Comparison of ENCODE assay signal across 19 mouse cellular contexts in genomic region chr8:112070251-112070650, GRCm38 (mm10). TPM values are rescaled to one million over a fixed set of nuclear protein-coding genes. Genes with fewer than 3 reads are reported as not detected.
"Had no signal": no experiment of that assay in that cellular context is flagged by ENCODE, and none has a peak within 500 bp of the region (broad histone marks: within the 10 kb centered on the region; RNA-seq: fewer than 3 reads in every experiment).

No protein-coding gene starts in this region.

- H3K4me3 ChIP-seq: liver, embryonic 13.5 days had no signal

- H3K27me3 ChIP-seq: liver, embryonic 13.5 days had no signal

- H3K27ac ChIP-seq: liver, embryonic 13.5 days had no signal

- ATAC-seq: intestine, embryonic 16.5 days had no signal

- H3K9me3 ChIP-seq: liver, embryonic 13.5 days had no signal

- H3K4me1 ChIP-seq: liver, embryonic 13.5 days had no signal

- DNase-seq: kidney, adult 18-20 months; kidney, adult 9 months; kidney, postnatal 14 days; kidney, postnatal 4 days; liver, embryonic 13.5 days; lung, adult 2 months; lung, postnatal 14 days; lung, postnatal 4 days; midbrain, embryonic 14.5 days; thymus, adult 18-20 months; thymus, postnatal 36 days had no signal

- H3K36me3 ChIP-seq: liver, embryonic 13.5 days had no signal

RNA-seq across cellular contexts. Expression of gene Gm6793, which starts 55.4 kb away (rescaled TPM):
- total RNA-seq: liver, adult 2 months; megakaryocyte-erythroid progenitor cell, adult 5-6 weeks; midbrain, postnatal 0 days had no signal
- polyA plus RNA-seq: liver, adult 2 months; liver, embryonic 16.5 days; small intestine, adult 2 months; spleen, adult 2 months; urinary bladder, adult 2 months had no signal
